Mouse (Mus musculus): ENCODE results near the gene Slc16a9.
A peak's percentile ranks its signal among the peaks of the same experiment; 100 is the strongest.

Slc16a9 gene

GRCm38 (mm10) chr10:70305683-70306082 is 60.8 kb downstream of the Slc16a9 start:
- DNase-seq = no peak

- DNase-seq = no peak
Measured at GRCm38 (mm10) chr10:70309416-70309815, 64.5 kb downstream of the Slc16a9 start.

GRCm38 (mm10) chr10:70310646-70311045 is 65.7 kb downstream of the Slc16a9 start:
- no peak for DNase-seq

- DNase-seq = no peak
Measured at GRCm38 (mm10) chr10:70315895-70316294, 71.0 kb downstream of the Slc16a9 start.

GRCm38 (mm10) chr10:70316856-70317255 is 72.0 kb downstream of the Slc16a9 start:
- no peak for DNase-seq

GRCm38 (mm10) chr10:70317394-70317965 is 72.6 kb downstream of the Slc16a9 start:
- DNase-seq = no peak

GRCm38 (mm10) chr10:70318630-70319029 is 73.7 kb downstream of the Slc16a9 start:
- peak; percentile 59 to 69 for DNase-seq

- DNase-seq = no peak
Measured at GRCm38 (mm10) chr10:70325518-70325917, 80.6 kb downstream of the Slc16a9 start.

GRCm38 (mm10) chr10:70327331-70327730 is 82.4 kb downstream of the Slc16a9 start:
- no peak for DNase-seq

GRCm38 (mm10) chr10:70328139-70328538 is 83.2 kb downstream of the Slc16a9 start:
- no peak for DNase-seq
